Mouse (Mus musculus) brain, adult 10 weeks (tissue): ENCODE measurements around the gene Lamb3. TPM values are rescaled to one million over a fixed set of nuclear protein-coding genes. Genes with fewer than 3 reads are reported as not detected.

Experiments
- polyA plus RNA-seq: library from polyadenylated mRNA; stranded (reverse); fragments of 350-450 nt; fragmentation: Illumina TruSeq; extraction: RNeasy Lipid Tissue Mini Kit (QIAGEN cat#74804); gene quantifications from one replicate; pipeline ENCODE4 v1.2.3, GENCODE M21; 2015; ENCODE audit warnings: low read depth, low replicate concordance

The Lamb3 gene
- 0.77 TPM for polyA plus RNA-seq

GRCm38 (mm10) chr1:193207503-193207902 is at the start of gene Lamb3:
Gene Lamb3, plus strand, starts transcription at chr1:193207699.

GRCm38 (mm10) chr1:193167746-193168145 is 39.8 kb upstream of the Lamb3 start, which contains the start of gene A130010J15Rik:
Gene A130010J15Rik, plus strand, starts transcription at chr1:193168046.

GRCm38 (mm10) chr1:193201383-193201778 is 6.1 kb upstream of the Lamb3 start, which contains the start of gene Traf3ip3:
Gene Traf3ip3, minus strand, starts transcription at chr1:193201703.

GRCm38 (mm10) chr1:193263955-193264598 is 56.6 kb downstream of the Lamb3 start, which contains the start of gene Hsd11b1:
Gene Hsd11b1, minus strand, starts transcription at chr1:193264075.

GRCm38 (mm10) chr1:193272916-193273601 is 65.6 kb downstream of the Lamb3 start, which contains the start of gene G0s2:
Gene G0s2, minus strand, starts transcription at chr1:193273217.

GRCm38 (mm10) chr1:193370096-193370495 is 162.6 kb downstream of the Lamb3 start, which contains the start of gene Camk1g:
Gene Camk1g, minus strand, starts transcription at chr1:193370298.

Other genes starting within 250 kb of the Lamb3 start
- gene Syt14, start 171.9 kb upstream of the Lamb3 start, polyA plus RNA-seq: 9.6 TPM
- 13.4 TPM for gene Diexf, start 77.4 kb upstream of the Lamb3 start, polyA plus RNA-seq
- 0.45 TPM for gene Irf6, start 54.6 kb upstream of the Lamb3 start, polyA plus RNA-seq
- 6.0 TPM for gene A130010J15Rik, start 39.7 kb upstream of the Lamb3 start, polyA plus RNA-seq
- gene Traf3ip3, start 6.0 kb upstream of the Lamb3 start, polyA plus RNA-seq: 0.95 TPM
- 45.3 TPM for gene Hsd11b1, start 56.4 kb downstream of the Lamb3 start, polyA plus RNA-seq
- gene G0s2, start 65.5 kb downstream of the Lamb3 start, polyA plus RNA-seq: 14.8 TPM
- 32.2 TPM for gene Camk1g, start 162.6 kb downstream of the Lamb3 start, polyA plus RNA-seq